Mouse (Mus musculus) myocyte (in vitro differentiated cells): Measurements from ENCODE around the gene Zdhhc17. TPM values are rescaled to one million over a fixed set of nuclear protein-coding genes. Genes with fewer than 3 reads are reported as not detected.

Experiments used
- H3K27me3 ChIP-seq: one replicate; pipeline ENCODE4 v1.6.1; 2011; ENCODE audit not compliant: control insufficient read depth, insufficient read depth, insufficient read length
- H3K36me3 ChIP-seq: one replicate; pipeline ENCODE4 v1.6.1; 2011; ENCODE audit not compliant: control insufficient read depth, insufficient read depth
- H3K4me2 ChIP-seq: one replicate; pipeline ENCODE4 v1.6.1; 2011; ENCODE audit warnings: low read depth, control low read depth
- H3K4me3 ChIP-seq: one replicate; pipeline ENCODE4 v1.5.1; 2011; ENCODE audit warnings: mild to moderate bottlenecking, control low read depth, moderate library complexity
- H3K79me2 ChIP-seq: one replicate; pipeline ENCODE4 v1.6.1; 2011; ENCODE audit not compliant: control insufficient read depth, insufficient read depth
- H3ac ChIP-seq: one replicate; pipeline ENCODE4 v1.6.1; 2011; ENCODE audit not compliant: control insufficient read depth, insufficient read length
- CEBPB ChIP-seq: IDR thresholded peaks from 2 replicates; pipeline ENCODE4 v1.6.1; 2011; ENCODE audit warnings: mild to moderate bottlenecking, moderate library complexity; ENCODE audit not compliant: poor library complexity, insufficient read depth, severe bottlenecking
- E2F4 ChIP-seq: IDR thresholded peaks from one replicate; pipeline ENCODE4 v1.6.1; 2011; ENCODE audit warnings: mild to moderate bottlenecking, control low read depth, moderate library complexity; ENCODE audit not compliant: insufficient read depth
- MAX ChIP-seq: IDR thresholded peaks from one replicate; pipeline ENCODE4 v1.6.1; 2011; ENCODE audit warnings: low read depth, mild to moderate bottlenecking, control low read depth
- MYOD1 ChIP-seq, 3 experiments: IDR thresholded peaks; one replicate each; pipeline ENCODE4 v1.6.1; 2011; ENCODE audit warnings: control low read depth in 2 of 3, low read depth in 2 of 3, mild to moderate bottlenecking in 2 of 3, moderate library complexity in 1 of 3; ENCODE audit not compliant: insufficient read length in 2 of 3, control insufficient read depth in 1 of 3
- MYOG ChIP-seq, 3 experiments: IDR thresholded peaks; one replicate each; pipeline ENCODE4 v1.6.1; 2011; ENCODE audit warnings: control low read depth in 2 of 3, low read depth in 2 of 3, mild to moderate bottlenecking in 2 of 3; ENCODE audit not compliant: insufficient read length in 2 of 3, control insufficient read depth in 1 of 3, insufficient read depth in 1 of 3
- POLR2A ChIP-seq: IDR thresholded peaks from one replicate; pipeline ENCODE4 v1.6.1; 2011; ENCODE audit warnings: low read depth, mild to moderate bottlenecking, control low read depth, moderate library complexity; ENCODE audit not compliant: insufficient read length
- POLR2AphosphoS2 ChIP-seq: IDR thresholded peaks from one replicate; pipeline ENCODE4 v1.6.1; 2011; ENCODE audit warnings: low read depth, control low read depth; ENCODE audit not compliant: insufficient read length
- REST ChIP-seq: IDR thresholded peaks from one replicate; pipeline ENCODE4 v1.6.1; 2011; ENCODE audit warnings: mild to moderate bottlenecking, control low read depth, moderate library complexity; ENCODE audit not compliant: insufficient read depth, insufficient read length
- SRF ChIP-seq: IDR thresholded peaks from one replicate; pipeline ENCODE4 v1.6.1; 2011; ENCODE audit warnings: low read depth; ENCODE audit not compliant: control insufficient read depth, insufficient read length
- TCF12 ChIP-seq: IDR thresholded peaks from one replicate; pipeline ENCODE4 v1.6.1; 2011; ENCODE audit warnings: mild to moderate bottlenecking, control low read depth; ENCODE audit not compliant: poor library complexity, insufficient read depth, severe bottlenecking
- TCF3 ChIP-seq: IDR thresholded peaks from one replicate; pipeline ENCODE4 v1.6.1; 2011; ENCODE audit warnings: low read depth, control low read depth; ENCODE audit not compliant: insufficient read length
- USF1 ChIP-seq: IDR thresholded peaks from one replicate; pipeline ENCODE4 v1.6.1; 2011; ENCODE audit warnings: low read depth, mild to moderate bottlenecking, control low read depth, moderate library complexity
- polyA plus RNA-seq: library from polyadenylated mRNA; unstranded; fragments of >200 nt; fragmentation: generic; extraction: Trizol; gene quantifications from one replicate; pipeline ENCODE4 v1.2.1, GENCODE M21; 2012; ENCODE audit warnings: missing spikeins

The Zdhhc17 gene
- polyA plus RNA-seq, 1 experiment, result 6.6 TPM

GRCm38 (mm10) chr10:111013265-111013664, 3.3 kb upstream of the Zdhhc17 start:
- Histone ChIP-seq H3K79me2 (peaks cover 12% of the 10 kb centered on the region), H3ac (no peak overlapping the region), H3K36me3 (no peaks in the 10 kb centered on the region), H3K4me3 (no peak overlapping the region), H3K27me3 (no peaks in the 10 kb centered on the region), H3K4me2 (no peak overlapping the region)
- TF ChIP-seq MAX, result no peak

- TF ChIP-seq USF1, result no peak
- TF ChIP-seq CEBPB, result no peak
- TF ChIP-seq REST, result no peak
- TF ChIP-seq E2F4, result no peak
- TF ChIP-seq SRF, result no peak
- TF ChIP-seq POLR2A, result no peak
- no peak for TF ChIP-seq MYOD1 (IDR thresholded peaks at IDR 0.05; ENCODE audit: control insufficient read depth in 1 of 3, insufficient read length in 2 of 3, low read depth in 2 of 3)
- no peak for TF ChIP-seq MYOG (IDR thresholded peaks at IDR 0.05; ENCODE audit: control insufficient read depth in 1 of 3, insufficient read depth in 1 of 3, insufficient read length in 2 of 3, low read depth in 2 of 3)
- no peak for TF ChIP-seq TCF12
- H3K4me3 ChIP-seq, result no peak overlapping the region
These were observed 2.6 kb upstream of the Zdhhc17 start for GRCm38 (mm10) chr10:111012496-111013038.

GRCm38 (mm10) chr10:111011226-111011765, 1.4 kb upstream of the Zdhhc17 start:
- no peak for TF ChIP-seq POLR2AphosphoS2
- peak; percentile 35 for TF ChIP-seq USF1
- H3K27me3 ChIP-seq, result no peaks in the 10 kb centered on the region
- H3K79me2 ChIP-seq, result peaks cover 31% of the 10 kb centered on the region
- H3K4me3 ChIP-seq, result peak overlapping the region; percentile 72
- H3ac ChIP-seq, result no peak overlapping the region
- no peaks in the 10 kb centered on the region for H3K36me3 ChIP-seq
- peak overlapping the region; percentile 89 for H3K4me2 ChIP-seq

More at GRCm38 (mm10) chr10:111012496-111013038, 2.6 kb upstream of the Zdhhc17 start:
- H3K79me2 ChIP-seq, result peaks cover 19% of the 10 kb centered on the region
- H3K4me2 ChIP-seq, result no peak overlapping the region
- no peak overlapping the region for H3ac ChIP-seq
- H3K27me3 ChIP-seq, result no peaks in the 10 kb centered on the region
- H3K36me3 ChIP-seq, result no peaks in the 10 kb centered on the region

- Histone ChIP-seq H3K4me3 (peak overlapping the region; percentile 72), H3K36me3 (no peaks in the 10 kb centered on the region), H3K4me2 (peak overlapping the region; percentile 89), H3K79me2 (peaks cover 38% of the 10 kb centered on the region), H3ac (peak overlapping the region; percentile 91), H3K27me3 (no peaks in the 10 kb centered on the region)
- TF ChIP-seq USF1, result no peak
- TF ChIP-seq POLR2A, result no peak
- no peak for TF ChIP-seq SRF
- TF ChIP-seq POLR2AphosphoS2, result no peak
- no peak for TF ChIP-seq CEBPB
- no peak for TF ChIP-seq MYOD1 (IDR thresholded peaks at IDR 0.05; ENCODE audit: control insufficient read depth in 1 of 3, insufficient read length in 2 of 3, low read depth in 2 of 3)
These were observed 713 bp upstream of the Zdhhc17 start for GRCm38 (mm10) chr10:111010480-111011225.

GRCm38 (mm10) chr10:111009113-111009640, 763 bp downstream of the Zdhhc17 start:
- H3K36me3 ChIP-seq, result no peaks in the 10 kb centered on the region
- peak overlapping the region; percentile 72 for H3K4me3 ChIP-seq
- H3K79me2 ChIP-seq, result peaks cover 52% of the 10 kb centered on the region
- TF ChIP-seq CEBPB (no peak), MYOD1 (IDR thresholded peaks at IDR 0.05; ENCODE audit: control insufficient read depth in 1 of 3, insufficient read length in 2 of 3, low read depth in 2 of 3) (no peak), POLR2A (no peak), E2F4 (no peak), REST (no peak), USF1 (no peak), MAX (no peak), TCF12 (no peak), TCF3 (no peak), POLR2AphosphoS2 (no peak), SRF (no peak), MYOG (IDR thresholded peaks at IDR 0.05; ENCODE audit: control insufficient read depth in 1 of 3, insufficient read depth in 1 of 3, insufficient read length in 2 of 3, low read depth in 2 of 3) (no peak)
- peak overlapping the region; percentile 91 for H3ac ChIP-seq
- peak overlapping the region; percentile 80 for H3K4me2 ChIP-seq
- H3K27me3 ChIP-seq, result no peaks in the 10 kb centered on the region
